Mouse (Mus musculus) neural tube, embryonic 14.5 days (tissue): ENCODE data around the gene Hjurp. TPM values are rescaled to one million over a fixed set of nuclear protein-coding genes. Genes with fewer than 3 reads are reported as not detected.
A peak's percentile ranks its signal among the peaks of the same experiment; 100 is the strongest.

Source experiments
- ATAC-seq: fragments of 200-750 bp; cut with Nextera tagmentation; 2 replicates; pipeline ENCODE4 v1.8.0; 2017; ENCODE audit warnings: low read depth, mild to moderate bottlenecking, moderate TSS enrichment, moderate library complexity
- H3K27ac ChIP-seq: fragments of 300-500 bp; sonication (generic); 2 replicates; pipeline ENCODE4 v1.5.1; 2014; ENCODE audit warnings: low read depth, mild to moderate bottlenecking, control low read depth, low read length, moderate library complexity, mixed read lengths
- H3K27me3 ChIP-seq: fragments of 300-500 bp; sonication (generic); 2 replicates; pipeline ENCODE4 v1.6.1; 2014; ENCODE audit warnings: low read length; ENCODE audit not compliant: control insufficient read depth, insufficient read depth
- H3K36me3 ChIP-seq: fragments of 300-500 bp; sonication (generic); 2 replicates; pipeline ENCODE4 v1.6.1; 2014; ENCODE audit warnings: low read length, mixed read lengths; ENCODE audit not compliant: control insufficient read depth, insufficient read depth
- H3K4me1 ChIP-seq: fragments of 300-500 bp; sonication (generic); 2 replicates; pipeline ENCODE4 v1.6.1; 2014; ENCODE audit warnings: low read length; ENCODE audit not compliant: control insufficient read depth, insufficient read depth
- H3K4me2 ChIP-seq: fragments of 300-500 bp; sonication (generic); 2 replicates; pipeline ENCODE4 v1.6.1; 2014; ENCODE audit warnings: mild to moderate bottlenecking, low read depth, low read length, control low read depth
- H3K4me3 ChIP-seq: fragments of 300-500 bp; sonication (generic); 2 replicates; pipeline ENCODE4 v1.5.1; 2014; ENCODE audit warnings: low read depth, low read length, control low read depth, mixed read lengths
- H3K9ac ChIP-seq: fragments of 300-500 bp; sonication (generic); replicated peaks from 2 replicates; pipeline ENCODE4 v1.6.1; 2014; ENCODE audit warnings: low read depth, mild to moderate bottlenecking, control low read depth, low read length, mixed read lengths
- H3K9me3 ChIP-seq: fragments of 300-500 bp; sonication (generic); 2 replicates; pipeline ENCODE4 v1.6.1; 2016; ENCODE audit warnings: low read length; ENCODE audit not compliant: control insufficient read depth
- WGBS: fragments of 180-500 bp; shearing (Covaris S2); extraction: QIAGEN DNeasy Blood & Tissue Kit; methylation state at CpG from one replicate; pipeline ENCODE4 v1.1.7; 2014; 5-methylcytosine and 5-hydroxymethylcytosine counted together
- polyA plus RNA-seq: library from polyadenylated mRNA; unstranded; fragments of >200 nt; fragmentation: Nextera tagmentation; extraction: Ambion mirVana; gene quantifications from 2 replicates; pipeline ENCODE4 v1.2.1, GENCODE M21; 2014

Hjurp gene
- polyA plus RNA-seq, 1 experiment from 2014 or later = 55.8 TPM

DNA sequence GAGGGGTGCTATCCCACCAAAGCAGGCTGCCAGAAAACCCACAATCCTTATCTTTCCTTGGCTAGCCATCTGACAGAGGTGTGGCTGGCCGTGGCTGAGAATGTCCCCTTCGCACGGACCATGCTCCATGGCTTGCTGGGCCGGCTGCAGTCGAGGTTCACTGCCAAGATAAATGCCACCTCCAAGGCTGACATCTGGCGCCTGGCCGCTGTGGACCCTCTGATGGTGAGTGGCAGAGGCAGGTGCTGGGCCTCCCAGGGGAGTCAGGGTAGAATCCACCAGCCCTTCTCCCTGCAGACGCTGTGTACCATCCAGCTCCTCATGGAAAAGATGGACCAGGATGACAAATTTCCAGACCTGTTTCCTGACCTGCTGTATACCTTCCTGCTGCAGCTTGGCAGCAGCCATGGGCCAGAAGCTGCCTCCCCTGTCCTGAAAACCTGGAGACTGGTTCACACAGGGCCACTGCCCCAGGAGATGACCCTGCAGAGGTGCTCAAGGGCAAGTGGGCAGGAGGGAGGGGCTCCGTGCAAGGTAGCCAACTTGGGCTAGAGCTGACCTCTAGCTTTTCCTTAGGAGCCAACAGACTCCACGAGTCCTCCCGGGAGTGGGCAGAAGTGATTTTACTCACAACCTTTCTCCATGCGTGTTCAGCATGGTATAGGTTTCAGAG lies 22.5 kb downstream of the Hjurp start:
- Histone ChIP-seq H3K9ac (no peak overlapping the region), H3K36me3 (no peaks in the 10 kb centered on the region), H3K4me3 (no peak overlapping the region), H3K4me2 (no peak overlapping the region), H3K27ac (no peak overlapping the region), H3K4me1 (no peaks in the 10 kb centered on the region), H3K9me3 (peaks cover 71% of the 10 kb centered on the region), H3K27me3 (no peaks in the 10 kb centered on the region)
- no peak for ATAC-seq
- WGBS = 89% methylated on average over 12 of the region's 12 CpGs

DNA sequence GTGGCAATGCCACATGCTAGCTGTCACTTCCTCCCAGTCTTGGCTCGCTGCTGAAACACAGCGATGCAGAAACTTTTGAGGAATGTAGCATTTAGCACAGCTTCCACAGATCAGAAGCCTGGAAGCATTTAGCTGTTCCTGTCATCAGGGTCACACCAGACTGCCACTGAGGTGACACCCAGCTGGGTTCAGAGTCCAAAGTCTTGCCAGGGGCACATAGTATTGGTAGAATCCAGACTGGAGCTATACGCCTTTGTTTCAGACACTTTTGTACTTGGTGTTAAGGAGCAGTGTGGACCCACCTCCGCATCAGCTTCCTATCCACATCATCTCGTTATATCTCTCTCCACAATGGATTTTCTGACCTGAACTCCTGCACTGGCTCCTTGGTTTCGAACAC lies 23.9 kb downstream of the Hjurp start:
- Histone ChIP-seq H3K4me3 (no peak overlapping the region), H3K4me2 (no peak overlapping the region), H3K27me3 (no peaks in the 10 kb centered on the region), H3K9me3 (peaks cover 84% of the 10 kb centered on the region), H3K9ac (no peak overlapping the region), H3K27ac (no peak overlapping the region), H3K36me3 (no peaks in the 10 kb centered on the region), H3K4me1 (no peaks in the 10 kb centered on the region)
- WGBS = 77% methylated on average over 6 of the region's 6 CpGs
- no peak for ATAC-seq

DNA sequence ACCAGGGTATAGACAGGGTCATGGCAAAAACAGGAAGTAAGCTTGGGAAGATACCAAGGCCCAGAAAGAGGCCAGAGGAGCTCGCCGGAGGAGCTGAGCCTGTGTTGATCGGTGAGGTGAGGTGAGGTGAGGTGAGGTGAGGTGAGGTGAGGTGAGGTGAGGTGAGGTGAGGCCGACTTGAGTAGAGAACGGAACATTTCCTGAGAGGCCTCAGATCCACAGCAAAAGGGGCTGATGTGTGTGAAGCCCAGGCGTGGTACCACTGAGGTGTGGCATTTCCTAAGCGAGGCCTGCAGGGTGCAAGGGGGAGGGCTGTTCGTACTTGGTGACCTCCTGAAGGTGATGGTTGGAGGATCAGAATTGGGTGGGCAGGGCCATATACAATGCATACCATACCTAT lies 24.3 kb downstream of the Hjurp start:
- H3K4me1 ChIP-seq = no peaks in the 10 kb centered on the region
- no peak for ATAC-seq
- no peak overlapping the region for H3K9ac ChIP-seq
- H3K4me3 ChIP-seq = no peak overlapping the region
- WGBS = 78% methylated on average over 8 of the region's 8 CpGs
- H3K27me3 ChIP-seq = no peaks in the 10 kb centered on the region
- no peaks in the 10 kb centered on the region for H3K36me3 ChIP-seq
- H3K9me3 ChIP-seq = peaks cover 85% of the 10 kb centered on the region
- no peak overlapping the region for H3K4me2 ChIP-seq
- H3K27ac ChIP-seq = no peak overlapping the region

DNA sequence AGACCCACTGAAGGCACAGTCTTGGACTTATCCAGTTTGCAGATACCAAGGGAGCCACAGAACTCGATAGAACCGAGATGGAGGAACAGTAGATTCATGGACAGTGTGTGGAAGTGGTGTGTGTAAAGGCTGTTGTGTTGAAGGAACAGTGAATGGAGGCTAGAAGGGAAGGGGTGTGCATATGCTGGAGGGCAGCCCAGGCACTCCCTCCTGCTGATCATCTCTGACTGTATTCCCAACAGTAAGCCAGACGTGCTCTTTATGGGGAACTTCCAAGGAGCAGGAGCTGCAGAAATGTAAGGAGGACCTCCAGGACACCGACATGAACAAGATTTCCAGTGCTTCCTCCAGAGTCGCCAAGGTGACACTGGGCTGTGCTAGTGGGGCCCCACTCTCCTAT lies 27.4 kb downstream of the Hjurp start:
- no peaks in the 10 kb centered on the region for H3K36me3 ChIP-seq
- no peak for ATAC-seq
- H3K9ac ChIP-seq = no peak overlapping the region
- peaks cover 88% of the 10 kb centered on the region for H3K9me3 ChIP-seq
- H3K4me2 ChIP-seq = no peak overlapping the region
- H3K4me3 ChIP-seq = no peak overlapping the region
- H3K27me3 ChIP-seq = no peaks in the 10 kb centered on the region
- H3K27ac ChIP-seq = no peak overlapping the region
- H3K4me1 ChIP-seq = no peaks in the 10 kb centered on the region
- 84% methylated on average over 5 of the region's 5 CpGs for WGBS

DNA sequence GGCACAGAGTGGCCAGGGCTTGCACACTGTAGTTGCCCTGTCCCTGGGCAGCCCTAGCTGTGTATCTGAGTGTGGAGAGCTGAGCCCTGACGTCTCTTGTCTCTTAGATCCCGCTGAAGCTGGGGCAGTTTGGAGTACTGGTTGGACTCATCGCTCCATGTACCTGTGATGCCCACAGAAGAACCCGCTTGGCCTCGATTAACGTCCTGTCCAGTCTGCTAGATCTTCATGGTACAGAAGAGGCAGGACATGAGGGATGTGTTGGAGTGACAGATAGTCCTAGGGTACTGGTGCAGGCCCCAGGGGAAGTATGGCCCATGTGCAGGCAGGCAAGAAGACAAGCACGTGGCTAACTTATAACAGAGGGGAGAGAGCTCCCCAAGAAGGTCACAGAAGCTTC lies 27.8 kb downstream of the Hjurp start:
- ATAC-seq = no peak

DNA sequence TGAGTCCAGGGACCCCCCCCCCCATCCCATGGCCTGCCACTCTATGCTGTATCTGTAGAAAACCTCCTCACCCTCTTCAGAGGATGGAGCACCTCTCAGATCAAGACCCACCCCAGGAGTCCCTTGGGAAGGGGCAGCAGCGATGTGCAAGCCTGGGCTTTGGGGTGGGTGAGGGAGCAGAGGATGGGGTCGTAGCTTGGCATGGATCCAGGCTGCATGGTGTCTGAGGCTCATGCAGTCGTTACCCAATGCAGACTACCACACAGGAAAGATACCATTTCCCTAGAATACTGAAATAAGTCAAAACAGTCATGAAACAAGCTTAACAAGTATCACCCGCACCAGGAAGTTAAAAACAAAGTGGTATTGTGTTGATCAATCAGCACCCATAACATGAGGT lies 28.8 kb downstream of the Hjurp start:
- 68% methylated on average over 4 of the region's 4 CpGs for WGBS

More for the DNA sequence above, 27.8 kb downstream of the Hjurp start:
- Histone ChIP-seq H3K36me3 (no peaks in the 10 kb centered on the region), H3K4me1 (no peaks in the 10 kb centered on the region), H3K9me3 (peaks cover 88% of the 10 kb centered on the region), H3K4me2 (no peak overlapping the region), H3K9ac (no peak overlapping the region), H3K27ac (no peak overlapping the region), H3K4me3 (no peak overlapping the region), H3K27me3 (no peaks in the 10 kb centered on the region)
- WGBS = 80% methylated on average over 7 of the region's 7 CpGs

DNA sequence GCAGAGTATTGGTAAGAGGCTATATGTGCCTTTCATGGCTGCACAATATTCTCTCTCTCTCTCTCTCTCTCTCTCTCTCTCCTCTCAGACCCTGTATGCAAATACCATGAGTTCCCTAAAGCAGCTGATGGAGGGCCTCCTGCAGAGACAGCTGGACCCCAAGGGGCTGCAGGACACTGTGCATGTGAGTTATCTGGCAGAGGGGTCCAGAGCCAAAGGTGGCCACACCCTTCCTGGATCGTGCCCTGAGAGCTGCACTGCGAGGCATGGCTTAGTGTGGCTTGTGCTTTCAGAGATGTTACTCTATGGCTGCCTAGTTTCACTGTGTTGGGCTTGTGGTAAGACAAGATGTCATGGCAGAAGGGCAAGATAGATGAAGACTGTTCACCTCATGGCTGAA lies 29.8 kb downstream of the Hjurp start:
- H3K4me1 ChIP-seq = no peaks in the 10 kb centered on the region
- 51% methylated on average over 2 of the region's 2 CpGs for whole genome bisulfite sequencing

More for the DNA sequence above, 28.8 kb downstream of the Hjurp start:
- Histone ChIP-seq H3K4me1 (no peaks in the 10 kb centered on the region), H3K9ac (no peak overlapping the region), H3K4me2 (no peak overlapping the region), H3K36me3 (no peaks in the 10 kb centered on the region), H3K4me3 (no peak overlapping the region), H3K27me3 (no peaks in the 10 kb centered on the region), H3K9me3 (peaks cover 89% of the 10 kb centered on the region), H3K27ac (no peak overlapping the region)
- ATAC-seq = no peak

DNA sequence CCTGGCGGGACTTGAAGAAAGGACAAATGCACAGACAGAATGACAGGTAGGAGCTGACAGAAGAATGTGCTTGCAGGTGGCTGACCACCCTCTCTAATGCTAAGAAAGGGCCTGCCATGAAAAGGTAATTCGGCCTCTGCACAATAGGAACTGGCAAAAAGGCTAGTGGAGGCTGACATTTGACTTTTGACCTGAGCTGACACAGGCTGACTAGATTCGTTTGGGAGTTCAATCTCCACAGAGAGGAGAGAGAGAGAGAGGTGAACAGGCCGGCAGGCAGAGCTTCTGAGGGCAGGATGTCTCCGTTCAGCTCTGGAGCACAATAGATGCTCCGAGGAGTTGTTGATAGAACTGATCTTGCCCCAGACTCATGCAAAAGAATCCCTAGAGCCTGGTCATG lies 31.0 kb downstream of the Hjurp start:
- WGBS = 49% methylated on average over 6 of the region's 6 CpGs
- no peaks in the 10 kb centered on the region for H3K4me1 ChIP-seq

More for the DNA sequence above, 29.8 kb downstream of the Hjurp start:
- H3K36me3 ChIP-seq = no peaks in the 10 kb centered on the region
- peaks cover 92% of the 10 kb centered on the region for H3K9me3 ChIP-seq
- no peak overlapping the region for H3K27ac ChIP-seq
- no peak overlapping the region for H3K9ac ChIP-seq
- H3K4me2 ChIP-seq = no peak overlapping the region
- 0 out of 2 replicates have a peak, but pooled peaks have one; percentile 3 for ATAC-seq
- H3K4me3 ChIP-seq = no peak overlapping the region
- H3K27me3 ChIP-seq = no peaks in the 10 kb centered on the region

DNA sequence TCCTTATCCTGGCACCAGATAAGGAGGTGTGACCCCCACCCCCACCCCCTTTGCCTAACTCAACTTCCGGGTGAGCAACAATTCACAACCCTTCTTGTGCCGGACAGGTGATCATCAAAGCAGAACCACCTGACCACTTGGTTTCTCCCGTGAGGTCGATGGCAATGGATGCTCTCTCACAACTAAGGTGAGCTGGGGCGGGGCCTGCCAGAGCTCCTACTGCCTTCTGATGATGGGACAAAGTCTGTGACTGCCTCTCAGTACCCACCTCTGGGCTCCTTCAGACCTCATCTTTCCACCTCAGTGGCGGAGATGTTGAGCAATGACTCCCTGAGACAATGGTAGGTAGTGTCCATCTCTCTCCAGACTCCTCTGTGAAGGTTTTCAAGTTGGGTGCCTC lies 31.6 kb downstream of the Hjurp start:
- Histone ChIP-seq H3K4me3 (no peak overlapping the region), H3K27me3 (no peaks in the 10 kb centered on the region), H3K4me2 (no peak overlapping the region), H3K4me1 (no peaks in the 10 kb centered on the region), H3K9me3 (peaks cover 93% of the 10 kb centered on the region), H3K9ac (no peak overlapping the region), H3K36me3 (no peaks in the 10 kb centered on the region), H3K27ac (no peak overlapping the region)
- ATAC-seq = no peak
- 79% methylated on average over 6 of the region's 6 CpGs for WGBS

More for the DNA sequence above, 31.0 kb downstream of the Hjurp start:
- H3K27ac ChIP-seq = no peak overlapping the region
- H3K4me3 ChIP-seq = no peak overlapping the region
- H3K36me3 ChIP-seq = no peaks in the 10 kb centered on the region
- H3K9me3 ChIP-seq = peaks cover 94% of the 10 kb centered on the region
- H3K4me2 ChIP-seq = no peak overlapping the region
- no peaks in the 10 kb centered on the region for H3K27me3 ChIP-seq
- no peak overlapping the region for H3K9ac ChIP-seq
- no peak for ATAC-seq
